Mouse (Mus musculus) heart, adult 2 months (tissue): ENCODE results near the gene Dnase1l2.

Source experiments
- CTCF ChIP-seq: fragments of 200-600 bp; IDR thresholded peaks from 2 replicates; pipeline ENCODE4 v1.8.1; 2022; ENCODE audit warnings: antibody characterized with exemption, mild to moderate bottlenecking, moderate library complexity
- EP300 ChIP-seq: fragments of 200-500 bp; IDR thresholded peaks from 2 replicates; pipeline ENCODE4 v1.6.1; 2011; ENCODE audit warnings: low read depth, low read length, control low read depth; ENCODE audit not compliant: insufficient read depth
- POLR2A ChIP-seq: fragments of 200-500 bp; IDR thresholded peaks from 2 replicates; pipeline ENCODE4 v1.6.1; 2011; ENCODE audit warnings: mild to moderate bottlenecking, low read depth, low read length, control low read depth; ENCODE audit not compliant: insufficient read depth

- TF ChIP-seq CTCF = no peak
- TF ChIP-seq EP300 = no peak
- no peak for TF ChIP-seq POLR2A
Observed at GRCm38 (mm10) chr17:24442107-24442506, 798 bp downstream of the Dnase1l2 start.
